In genomic region chr10:40109520-40109919, GRCm38 (mm10) we compare ENCODE assay signal across 23 mouse cellular contexts. TPM values are rescaled to one million over a fixed set of nuclear protein-coding genes. Genes with fewer than 3 reads are reported as not detected.
DNase-seq lines count a peak whose midpoint lies in the region; ATAC-seq and TF ChIP-seq lines count a peak whose summit lies in the region.
"Had no signal": no experiment of that assay in that cellular context is flagged by ENCODE, and none has a peak within 500 bp of the region (broad histone marks: within the 10 kb centered on the region; RNA-seq: fewer than 3 reads in every experiment).

No protein-coding gene starts in this region.

- peaks cover 34% of the 10 kb centered on the region for H3K4me1 ChIP-seq in cerebellum, adult 2 months (ENCODE audit: control insufficient read depth, insufficient read depth, low read length)
- no peaks in the 10 kb centered on the region for H3K4me1 ChIP-seq in kidney, embryonic 16.5 days (ENCODE audit: insufficient read depth, low read length)
- H3K4me1 ChIP-seq in kidney, adult 2 months (ENCODE audit: control insufficient read depth, insufficient read depth, low read length) = 0 out of 2 replicates have a peak, but pooled peaks cover 3% of the 10 kb centered on the region
- peaks cover 4% of the 10 kb centered on the region; the same call in 1 of the 2 replicates for H3K4me1 ChIP-seq in limb, embryonic 10.5 days
- no peaks in the 10 kb centered on the region for H3K4me1 ChIP-seq in lung, postnatal 0 days (ENCODE audit: insufficient read depth, low read depth, low read length)
- H3K4me1 ChIP-seq: embryonic facial prominence, embryonic 12.5 days; embryonic facial prominence, embryonic 15.5 days; hindbrain, embryonic 12.5 days; hindbrain, embryonic 15.5 days had no signal

- H3K27me3 ChIP-seq in cerebellum, adult 2 months (ENCODE audit: control insufficient read depth, insufficient read depth, low read length) = no peaks in the 10 kb centered on the region
- no peaks in the 10 kb centered on the region for H3K27me3 ChIP-seq in kidney, embryonic 16.5 days (ENCODE audit: insufficient read depth, low read length)
- no peaks in the 10 kb centered on the region for H3K27me3 ChIP-seq in kidney, adult 2 months (replicated peaks; ENCODE audit: control insufficient read depth, insufficient read depth, low read length)
- H3K27me3 ChIP-seq in limb, embryonic 10.5 days (ENCODE audit: low read depth, poor library complexity, severe bottlenecking) = no peaks in the 10 kb centered on the region
- H3K27me3 ChIP-seq in lung, postnatal 0 days (replicated peaks; ENCODE audit: insufficient read depth, low read length) = no peaks in the 10 kb centered on the region
- H3K27me3 ChIP-seq: embryonic facial prominence, embryonic 12.5 days; embryonic facial prominence, embryonic 15.5 days; hindbrain, embryonic 12.5 days; hindbrain, embryonic 15.5 days had no signal

- H3K4me3 ChIP-seq in cerebellum, adult 2 months (replicated peaks; ENCODE audit: insufficient read depth, low read depth, low read length) = no peak overlapping the region
- H3K4me3 ChIP-seq in kidney, embryonic 16.5 days (ENCODE audit: low read length) = no peak overlapping the region
- no peak overlapping the region for H3K4me3 ChIP-seq in kidney, adult 2 months (ENCODE audit: insufficient read depth, low read depth, low read length)
- H3K4me3 ChIP-seq in limb, embryonic 10.5 days = no peak overlapping the region
- no peak overlapping the region for H3K4me3 ChIP-seq in lung, postnatal 0 days (ENCODE audit: low read depth, low read length)
- H3K4me3 ChIP-seq: embryonic facial prominence, embryonic 12.5 days; embryonic facial prominence, embryonic 15.5 days; heart, adult 2 months; heart, embryonic 10.5 days; hindbrain, embryonic 12.5 days; hindbrain, embryonic 15.5 days had no signal

- no peak overlapping the region for H3K27ac ChIP-seq in cerebellum, adult 2 months (ENCODE audit: insufficient read depth, low read length)
- no peak overlapping the region for H3K27ac ChIP-seq in kidney, embryonic 16.5 days (ENCODE audit: low read length)
- H3K27ac ChIP-seq in kidney, adult 2 months (ENCODE audit: insufficient read depth, low read depth, low read length) = no peak overlapping the region
- no peak overlapping the region for H3K27ac ChIP-seq in limb, embryonic 10.5 days
- no peak overlapping the region for H3K27ac ChIP-seq in lung, postnatal 0 days (ENCODE audit: low read length)
- H3K27ac ChIP-seq: embryonic facial prominence, embryonic 12.5 days; embryonic facial prominence, embryonic 15.5 days; heart, adult 2 months; hindbrain, embryonic 12.5 days; hindbrain, embryonic 15.5 days had no signal

- no peak overlapping the region for H3K4me2 ChIP-seq in kidney, embryonic 16.5 days (replicated peaks; ENCODE audit: low read depth, low read length)
- no peak overlapping the region for H3K4me2 ChIP-seq in lung, postnatal 0 days (replicated peaks; ENCODE audit: low read depth, low read length)
- H3K4me2 ChIP-seq: embryonic facial prominence, embryonic 12.5 days; embryonic facial prominence, embryonic 15.5 days; hindbrain, embryonic 12.5 days; hindbrain, embryonic 15.5 days had no signal

- H3K9me3 ChIP-seq in kidney, embryonic 16.5 days (ENCODE audit: low read length) = no peaks in the 10 kb centered on the region
- H3K9me3 ChIP-seq in limb, embryonic 10.5 days (replicated peaks) = no peaks in the 10 kb centered on the region
- no peaks in the 10 kb centered on the region for H3K9me3 ChIP-seq in lung, postnatal 0 days (ENCODE audit: low read length)
- H3K9me3 ChIP-seq: embryonic facial prominence, embryonic 12.5 days; embryonic facial prominence, embryonic 15.5 days; heart, embryonic 10.5 days; hindbrain, embryonic 12.5 days; hindbrain, embryonic 15.5 days had no signal

- 0 out of 2 replicates have a peak, but pooled peaks have one; percentile 9 for ATAC-seq in kidney, embryonic 16.5 days (ENCODE audit: low FRiP score, low TSS enrichment)
- ATAC-seq in lung, postnatal 0 days = no peak
- ATAC-seq: activated CD4-positive, CD25-positive, alpha-beta regulatory T cell, adult 4 months; forebrain, embryonic 14.5 days; forebrain, postnatal 0 days had no signal

- peak; percentile 29 for DNase-seq in cerebellum, adult 9-11 months
- DNase-seq in cerebellum, adult 2 months = no peak
- peak; percentile 10 for DNase-seq in gastrocnemius, postnatal 25 days
- DNase-seq in gastrocnemius, postnatal 14 days = no peak
- DNase-seq in kidney, adult 2 months = no peak
- peak; percentile 21 for DNase-seq in limb, embryonic 10.5 days (ENCODE audit: low spot score)
- DNase-seq in lung, postnatal 0 days (ENCODE audit: low spot score) = no peak
- DNase-seq: adrenal gland, adult 8-10 months; adrenal gland, postnatal 25 days; cerebellum, adult 18-20 months; cerebellum, postnatal 10 days; cerebellum, postnatal 36 days; forebrain, postnatal 0 days; heart, adult 2 months; kidney, adult 18-20 months had no signal

- TF ChIP-seq CTCF in cerebellum, adult 2 months (IDR thresholded peaks at IDR 0.05; ENCODE audit: borderline replicate concordance, insufficient read depth, low read depth, low read length) = no peak
- no peak for TF ChIP-seq CTCF in kidney, adult 2 months (conservative IDR thresholded peaks at IDR 0.05; ENCODE audit: insufficient read depth, insufficient read length, low read depth, low read length)
- TF ChIP-seq CTCF in lung, postnatal 0 days (IDR thresholded peaks at IDR 0.05) = no peak

- WGBS in cerebellum, adult 2 months = 79% methylated on average over 5 of the region's 5 CpGs
- WGBS in kidney, embryonic 16.5 days = 83% methylated on average over 5 of the region's 5 CpGs
- 76% methylated on average over 5 of the region's 5 CpGs for WGBS in kidney, adult 2 months
- WGBS in limb, embryonic 10.5 days = 90% methylated on average over 5 of the region's 5 CpGs
- WGBS in lung, postnatal 0 days = 78% methylated on average over 5 of the region's 5 CpGs

- H3K9ac ChIP-seq in kidney, embryonic 16.5 days (replicated peaks; ENCODE audit: low read length) = no peak overlapping the region
- H3K9ac ChIP-seq in lung, postnatal 0 days (replicated peaks; ENCODE audit: low read depth) = no peak overlapping the region
- H3K9ac ChIP-seq: embryonic facial prominence, embryonic 12.5 days; embryonic facial prominence, embryonic 15.5 days; forebrain, postnatal 0 days; hindbrain, embryonic 12.5 days; hindbrain, embryonic 15.5 days had no signal

- no peak for TF ChIP-seq EP300 in lung, postnatal 0 days (IDR thresholded peaks at IDR 0.05)

- intact Hi-C loops in gastrocnemius, postnatal 14 days (cut with DNase I; ENCODE audit: low total_unique reads) = no loop called here

- no peak for TF ChIP-seq POLR2A in cerebellum, adult 2 months (IDR thresholded peaks at IDR 0.05; ENCODE audit: borderline replicate concordance, insufficient read depth, low read length)
- TF ChIP-seq POLR2A in kidney, adult 2 months (IDR thresholded peaks at IDR 0.05; ENCODE audit: low read depth, low read length) = no peak

- H3K36me3 ChIP-seq in kidney, embryonic 16.5 days (ENCODE audit: insufficient read depth, low read length) = no peaks in the 10 kb centered on the region
- H3K36me3 ChIP-seq in kidney, adult 2 months (ENCODE audit: control insufficient read depth, insufficient read depth, low read length) = no peaks in the 10 kb centered on the region
- H3K36me3 ChIP-seq in limb, embryonic 10.5 days = no peaks in the 10 kb centered on the region
- no peaks in the 10 kb centered on the region for H3K36me3 ChIP-seq in lung, postnatal 0 days (ENCODE audit: insufficient read depth, low read length)
- H3K36me3 ChIP-seq: embryonic facial prominence, embryonic 12.5 days; embryonic facial prominence, embryonic 15.5 days; heart, embryonic 10.5 days; hindbrain, embryonic 12.5 days; hindbrain, embryonic 15.5 days had no signal

RNA-seq across cellular contexts. Expression of gene Slc16a10, which starts 32.5 kb away (rescaled TPM):
- 3.6 and 5.0 TPM in 2 replicates for polyA plus RNA-seq in cerebellum, adult 2 months (2012; rRNA removed)
- total RNA-seq in gastrocnemius, postnatal 25 days (2021) = 10 to 100 TPM; 24.1 to 39.7 TPM
- 10 to 100 TPM; 30.0 to 33.6 TPM for total RNA-seq in gastrocnemius, postnatal 14 days (2021)
- polyA plus RNA-seq in kidney, embryonic 16.5 days (2015; fragmentation: Nextera tagmentation; extraction: Ambion mirVana) = 9.6 and 10.3 TPM in 2 replicates
- 56.8 and 57.2 TPM in 2 replicates for polyA plus RNA-seq in kidney, adult 2 months (2012; rRNA removed)
- polyA plus RNA-seq in limb, embryonic 10.5 days (2016; fragmentation: Nextera tagmentation; extraction: Ambion mirVana) = 10.4 and 12.6 TPM in 2 replicates
- polyA plus RNA-seq in lung, postnatal 0 days (2015; fragmentation: Nextera tagmentation; extraction: Ambion mirVana) = 7.3 and 8.7 TPM in 2 replicates

Comparison
In these comparisons a context has a peak if more than half of its experiments do, and no peak if none do; other contexts are left out.
1. DNase-seq: peak in cerebellum, adult 9-11 months (single experiment), gastrocnemius, postnatal 25 days (single experiment) and limb, embryonic 10.5 days (single experiment); none in cerebellum, adult 2 months (0 of 2), gastrocnemius, postnatal 14 days (single experiment), kidney, adult 2 months (single experiment) and lung, postnatal 0 days (single experiment).